Mouse (Mus musculus) thymus, postnatal 36 days (tissue): ENCODE measurements around the gene Pemt.
A peak's percentile ranks its signal among the peaks of the same experiment; 100 is the strongest.

Experiments
- DNase-seq, 2 experiments: peaks; one replicate each; pipeline ENCODE4 v3.0.0; 2022; ENCODE audit warnings: mixed read lengths in 2 of 2

Gene Pemt

GRCm38 (mm10) chr11:59991365-59991764 is 54.9 kb downstream of the Pemt start:
- no peak for DNase-seq

GRCm38 (mm10) chr11:59989406-59989805 is 56.9 kb downstream of the Pemt start:
- no peak for DNase-seq

GRCm38 (mm10) chr11:59977831-59978230 is 68.5 kb downstream of the Pemt start:
- DNase-seq, result no peak

- no peak for DNase-seq
These were observed 71.0 kb downstream of the Pemt start for GRCm38 (mm10) chr11:59975241-59975640.

- DNase-seq, result no peak
These were observed 72.9 kb downstream of the Pemt start for GRCm38 (mm10) chr11:59973389-59973788.

- no peak for DNase-seq
These were observed 74.6 kb downstream of the Pemt start for GRCm38 (mm10) chr11:59971691-59972090.

- no peak for DNase-seq
These were observed 75.5 kb downstream of the Pemt start for GRCm38 (mm10) chr11:59970780-59971179.

- DNase-seq, result no peak
These were observed 78.5 kb downstream of the Pemt start for GRCm38 (mm10) chr11:59967765-59968164.

- no peak for DNase-seq
These were observed 80.2 kb downstream of the Pemt start for GRCm38 (mm10) chr11:59966102-59966483.

GRCm38 (mm10) chr11:59965227-59966101 is 80.8 kb downstream of the Pemt start:
- DNase-seq, result peak; percentile 59 to 64

GRCm38 (mm10) chr11:59964818-59965217 is 81.5 kb downstream of the Pemt start, which contains the start of gene Rasd1:
Gene Rasd1, minus strand, starts transcription at chr11:59964944.
- DNase-seq, result peak; percentile 60 to 66

- peak; percentile 5 to 18 for DNase-seq
These were observed 82.0 kb downstream of the Pemt start for GRCm38 (mm10) chr11:59964163-59964758.

- DNase-seq, result no peak
These were observed 82.7 kb downstream of the Pemt start for GRCm38 (mm10) chr11:59963364-59964162.

- DNase-seq, result no peak
These were observed 83.7 kb downstream of the Pemt start for GRCm38 (mm10) chr11:59962590-59962989.

GRCm38 (mm10) chr11:59961338-59961875 is 84.9 kb downstream of the Pemt start:
- no peak for DNase-seq

- DNase-seq, result no peak
These were observed 85.6 kb downstream of the Pemt start for GRCm38 (mm10) chr11:59960476-59961337.

- no peak for DNase-seq
These were observed 86.8 kb downstream of the Pemt start for GRCm38 (mm10) chr11:59959453-59959852.

- no peak for DNase-seq
These were observed 89.5 kb downstream of the Pemt start for GRCm38 (mm10) chr11:59956749-59957148.

GRCm38 (mm10) chr11:59952892-59953291 is 93.4 kb downstream of the Pemt start:
- no peak for DNase-seq

- peak in 1 of 2 experiments; percentile 6 for DNase-seq
These were observed 97.9 kb downstream of the Pemt start for GRCm38 (mm10) chr11:59948401-59948767.

- DNase-seq, result peak; percentile 87 to 91
These were observed 98.4 kb downstream of the Pemt start, which contains the start of gene Med9 for GRCm38 (mm10) chr11:59947752-59948400. Gene Med9, plus strand, starts transcription at chr11:59948206.
